Mouse (Mus musculus): Measurements from ENCODE around the gene Zic1.

The Zic1 gene

DNA sequence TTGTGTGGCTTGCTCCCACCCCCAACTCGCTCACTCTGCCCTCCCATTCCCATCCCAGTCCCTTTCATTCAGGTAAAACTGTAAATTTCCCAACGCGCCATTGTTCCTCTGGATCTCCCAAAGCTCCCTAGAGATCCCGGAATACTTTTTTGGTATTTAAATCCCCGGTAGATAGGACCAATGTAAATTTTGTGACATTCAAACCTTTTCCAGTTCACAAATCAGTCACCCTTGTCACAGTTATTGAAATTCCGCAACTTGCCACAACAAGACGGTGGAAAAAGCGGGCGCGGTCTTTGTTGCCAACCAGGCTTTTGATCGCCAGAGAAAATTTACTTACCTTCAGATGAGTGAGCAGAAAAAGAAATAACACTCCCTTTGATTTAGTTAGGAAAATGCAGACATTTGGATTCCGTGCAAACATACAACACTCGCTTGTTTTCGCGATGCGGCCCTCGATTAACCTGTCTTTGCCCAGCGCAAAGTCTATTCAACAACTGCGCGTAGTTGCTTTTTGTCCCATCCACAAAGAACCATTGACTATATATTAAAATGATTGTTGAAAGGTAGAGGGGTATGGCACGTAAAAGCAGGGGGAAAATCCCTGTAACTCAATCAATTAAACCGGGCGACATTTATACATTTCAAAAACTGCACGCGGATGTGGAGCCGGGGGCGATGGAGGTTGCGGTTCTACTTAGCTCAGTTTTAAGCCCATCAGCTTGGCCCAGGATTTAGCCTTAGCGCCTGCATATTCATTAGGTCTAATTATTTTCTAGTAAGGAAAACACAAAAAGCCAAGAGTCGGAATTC lies 1.6 kb upstream of the Zic1 start:
- DNase-seq (ENCODE audit: low spot score) = no peak

GRCm38 (mm10) chr9:91366226-91366998 lies 802 bp upstream of the Zic1 start:
- no peak for DNase-seq (ENCODE audit: low spot score)

- DNase-seq (ENCODE audit: low spot score) = no peak
Observed at GRCm38 (mm10) chr9:91364971-91365501, 574 bp downstream of the Zic1 start.

DNA sequence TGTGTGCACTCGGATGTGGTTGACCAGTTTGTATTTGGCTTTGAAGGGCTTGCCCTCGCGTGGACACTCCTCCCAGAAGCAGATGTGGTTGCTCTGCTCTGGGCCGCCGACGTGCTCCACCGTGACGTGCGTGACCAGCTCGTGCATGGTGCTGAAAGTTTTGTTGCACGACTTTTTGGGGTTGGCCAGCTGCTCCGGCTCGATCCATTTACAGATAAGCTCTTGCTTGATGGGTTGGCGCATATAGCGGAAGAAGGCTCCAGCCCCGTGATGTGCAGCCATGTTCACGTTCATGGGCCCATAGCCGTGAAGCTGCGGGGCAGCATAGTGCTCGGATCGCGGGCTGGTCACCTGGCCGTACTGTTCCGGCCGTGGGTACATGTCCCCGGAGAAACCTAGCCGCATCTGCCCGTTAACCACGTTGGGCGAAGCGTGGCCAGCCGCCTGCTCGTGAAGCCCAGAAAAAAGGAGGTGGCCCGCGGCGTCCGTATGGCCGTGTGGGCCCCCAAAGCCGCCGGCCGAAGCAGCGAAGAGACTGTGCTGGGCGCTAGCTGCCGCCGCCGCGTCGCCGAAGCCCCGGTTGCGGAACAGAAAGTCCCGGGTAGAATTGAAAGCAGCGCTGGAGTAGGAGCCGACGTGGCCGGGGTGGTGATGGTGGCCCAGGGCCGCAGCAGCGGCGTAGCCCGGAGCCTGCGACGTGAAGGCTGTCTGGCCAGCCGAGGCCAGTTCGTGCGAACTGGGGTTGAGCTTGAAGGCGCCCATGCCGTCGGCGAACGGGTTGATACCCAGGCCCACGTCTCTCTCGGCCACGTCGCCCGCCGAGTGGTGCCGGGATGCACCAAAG lies 1.3 kb downstream of the Zic1 start:
- DNase-seq (ENCODE audit: low spot score) = no peak

DNA sequence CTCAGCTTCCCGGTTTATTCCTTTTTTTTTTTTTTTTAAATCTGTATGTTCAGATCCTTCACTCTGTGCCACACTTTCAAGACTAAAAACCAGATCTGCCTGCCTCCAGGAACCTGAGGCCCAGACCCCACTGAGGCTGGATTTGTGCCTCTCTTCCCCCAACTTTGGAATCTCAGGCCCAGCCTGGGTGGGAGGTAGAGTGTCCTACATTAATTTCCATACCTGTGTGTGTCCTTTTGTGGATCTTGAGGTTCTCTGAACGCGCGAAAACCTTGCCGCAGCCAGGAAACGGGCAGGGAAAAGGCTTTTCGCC lies 1.8 kb downstream of the Zic1 start:
- no peak for DNase-seq (ENCODE audit: low spot score)

DNA sequence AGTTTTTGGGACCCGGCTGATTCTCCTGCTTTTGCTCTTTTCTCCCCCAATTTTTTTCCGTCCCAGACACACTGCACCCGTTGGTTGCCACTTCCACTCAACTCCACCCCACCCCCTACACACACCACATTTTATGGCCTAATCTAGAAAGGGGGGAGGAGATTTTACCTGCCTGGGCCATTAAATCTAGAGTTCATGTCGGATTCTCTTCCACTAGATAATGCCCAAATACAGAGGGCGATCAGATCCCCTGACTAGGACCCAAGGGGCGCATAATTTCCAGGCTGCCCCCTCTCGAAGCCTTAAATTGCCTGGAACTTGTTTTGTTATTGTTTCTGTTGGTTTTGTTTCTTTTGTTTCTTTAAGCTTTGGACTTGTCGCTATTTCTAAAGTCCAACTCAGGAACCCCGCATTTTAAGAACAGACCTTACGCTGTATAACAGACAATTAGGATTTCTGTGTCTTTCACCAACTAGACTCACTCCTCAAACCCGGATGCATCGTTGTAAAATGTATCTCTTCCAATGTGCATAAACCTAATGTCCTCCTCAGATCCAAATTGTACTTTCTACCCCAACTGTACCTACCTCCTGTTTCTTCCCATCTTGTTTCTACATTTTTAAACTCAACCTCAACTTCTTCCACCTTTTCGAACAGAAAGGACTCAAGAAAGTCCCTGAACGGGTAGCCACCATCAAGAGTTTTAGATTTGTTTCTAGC lies 2.4 kb downstream of the Zic1 start:
- no peak for DNase-seq (ENCODE audit: low spot score)

DNA sequence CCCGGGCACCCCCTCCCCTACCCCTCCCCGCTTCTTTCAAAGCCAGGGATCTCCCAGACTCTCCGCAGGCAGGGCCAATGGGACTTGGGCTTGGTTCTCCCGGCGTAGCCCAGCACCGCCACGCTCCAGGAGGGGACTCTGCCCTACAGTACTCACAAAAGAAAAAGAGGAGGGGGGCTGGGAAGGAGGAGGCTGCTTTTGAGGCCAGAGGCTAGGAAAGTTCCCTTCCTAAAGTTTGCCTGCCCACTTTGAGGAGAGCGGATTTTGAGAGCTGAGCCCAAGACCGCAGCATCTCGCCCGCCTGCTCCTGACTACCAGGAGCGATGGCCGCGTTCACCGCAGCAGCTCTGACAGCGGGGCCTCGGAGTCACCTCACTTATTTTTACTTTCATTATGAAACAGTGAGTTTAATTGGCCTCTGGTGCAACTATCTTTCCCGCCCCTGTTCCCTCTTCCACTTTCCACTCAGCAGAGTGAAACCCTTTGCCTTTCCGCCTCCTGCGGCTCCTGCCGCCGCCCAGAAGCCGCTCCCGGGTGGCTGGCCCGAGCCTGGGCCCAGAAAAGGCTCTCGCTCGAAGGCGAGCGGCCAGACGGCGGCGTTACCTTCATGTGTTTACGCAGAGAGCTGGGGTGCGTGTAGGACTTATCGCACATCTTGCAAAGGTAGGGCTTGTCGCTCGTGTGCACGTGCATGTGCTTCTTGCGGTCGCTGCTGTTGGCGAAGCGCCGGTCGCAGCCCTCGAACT lies 3.6 kb downstream of the Zic1 start, which contains the start of gene Zic4:
TSS of gene Zic4 (plus strand) at position 558 of the 746 bp plus-strand sequence.
- no peak for DNase-seq (ENCODE audit: low spot score)

GRCm38 (mm10) chr9:91361033-91361855 lies 4.4 kb downstream of the Zic1 start:
- no peak for DNase-seq (ENCODE audit: low spot score)

DNA sequence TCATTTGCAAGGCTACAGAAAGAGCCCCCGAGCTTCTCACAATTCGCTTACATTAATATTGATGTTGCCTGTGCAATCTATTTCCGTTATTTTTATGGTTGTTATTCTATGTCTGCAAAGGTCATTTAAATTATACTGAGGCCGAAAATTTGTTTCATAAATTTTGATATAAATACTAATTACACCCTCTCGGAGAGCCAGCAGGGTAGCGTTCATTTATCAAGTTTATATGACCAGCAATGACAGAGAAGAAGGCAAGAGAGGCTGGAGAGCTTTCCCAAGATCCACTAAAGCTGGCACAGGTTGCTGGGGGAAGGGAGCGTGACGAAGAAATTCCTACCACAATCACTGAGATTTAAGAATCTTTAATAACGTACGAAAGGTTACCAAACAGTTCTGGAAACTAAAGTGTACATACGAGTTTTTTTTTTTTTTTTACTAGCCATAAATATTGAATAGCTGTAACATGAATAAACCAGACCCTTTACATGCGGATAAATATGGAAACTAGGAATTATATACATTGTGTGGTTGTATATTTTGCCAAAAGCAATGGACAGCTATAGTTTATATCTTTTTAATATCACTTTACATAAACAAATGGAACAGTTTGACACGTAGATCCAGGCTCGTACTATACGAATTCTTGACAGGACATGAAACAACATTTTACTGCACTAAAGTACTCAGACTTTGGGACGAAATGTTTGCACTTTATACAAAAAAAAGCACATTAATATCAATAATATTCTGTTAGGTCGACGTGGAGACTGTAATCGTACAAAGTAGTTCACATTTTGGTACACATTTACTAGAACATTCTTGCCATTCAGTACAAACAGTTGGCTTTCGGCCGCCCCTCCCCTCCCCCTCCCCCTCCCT lies 5.2 kb downstream of the Zic1 start:
- DNase-seq (ENCODE audit: low spot score) = no peak

GRCm38 (mm10) chr9:91358851-91359687 lies 6.5 kb downstream of the Zic1 start:
- DNase-seq (ENCODE audit: low spot score) = no peak

DNA sequence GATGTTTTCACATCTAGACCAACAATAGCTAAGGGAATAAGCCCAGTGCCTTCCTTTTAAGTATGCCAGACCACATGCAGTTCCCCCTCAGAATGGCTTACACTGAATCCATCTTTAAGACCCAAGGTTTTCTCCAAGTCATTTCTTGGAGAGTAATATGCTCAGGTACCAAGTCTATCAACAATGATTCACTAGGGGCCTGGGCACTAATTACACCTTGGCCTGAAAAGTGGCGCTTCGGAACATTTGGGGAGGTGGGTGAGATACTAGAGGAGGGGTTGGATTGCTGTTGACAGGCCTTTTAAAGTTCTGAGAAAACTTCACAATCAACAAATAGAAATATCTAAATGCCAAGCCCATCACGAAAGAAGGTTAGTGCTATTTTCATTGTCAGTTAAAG lies 8.3 kb downstream of the Zic1 start:
- DNase-seq (ENCODE audit: low spot score) = no peak

GRCm38 (mm10) chr9:91356353-91356740 lies 9.3 kb downstream of the Zic1 start:
- DNase-seq (ENCODE audit: low spot score) = no peak

- no peak for DNase-seq (ENCODE audit: low spot score)
Observed at GRCm38 (mm10) chr9:91355629-91356352, 9.8 kb downstream of the Zic1 start.

DNA sequence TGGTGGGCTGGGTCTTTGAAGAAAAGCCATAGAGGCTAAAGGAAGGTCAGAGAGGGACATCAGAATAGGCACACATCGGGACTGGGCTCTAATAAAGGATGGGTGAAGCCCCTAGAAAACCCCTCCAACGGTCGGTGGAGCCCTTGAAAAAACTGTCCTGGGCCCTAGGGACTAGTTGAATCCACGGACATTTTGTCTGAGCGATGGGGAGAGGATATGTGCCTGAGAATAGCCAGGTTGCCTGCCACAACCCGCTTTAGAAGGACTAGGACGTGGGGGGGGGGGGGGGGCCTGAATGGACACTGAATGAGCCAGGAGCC lies 10.4 kb downstream of the Zic1 start:
- no peak for DNase-seq (ENCODE audit: low spot score)

- DNase-seq (ENCODE audit: low spot score) = no peak
Observed at GRCm38 (mm10) chr9:91354434-91355269, 11.0 kb downstream of the Zic1 start.

- no peak for DNase-seq (ENCODE audit: low spot score)
Observed at GRCm38 (mm10) chr9:91353551-91354433, 11.8 kb downstream of the Zic1 start.
